Mouse (Mus musculus): ENCODE measurements at regions not wholly inside any gene's neighbourhood (a gene's known extent, or its start where the extent isn't known, plus 50 kb on each side); places are given as distances from the start of the nearest gene placed in this dataset.

GRCm38 (mm10) chr15:5514217-5514616 lies 270.2 kb upstream of the Ptger4 start:
- TF ChIP-seq CTCF (IDR thresholded peaks at IDR 0.05; ENCODE audit: low read depth): no peak
- no peak for TF ChIP-seq EP300 (IDR thresholded peaks at IDR 0.05; ENCODE audit: low read depth)

Data from liver, postnatal 0 days (tissue).